Mouse (Mus musculus): ENCODE data around the gene B3galt5.

B3galt5 gene

DNA sequence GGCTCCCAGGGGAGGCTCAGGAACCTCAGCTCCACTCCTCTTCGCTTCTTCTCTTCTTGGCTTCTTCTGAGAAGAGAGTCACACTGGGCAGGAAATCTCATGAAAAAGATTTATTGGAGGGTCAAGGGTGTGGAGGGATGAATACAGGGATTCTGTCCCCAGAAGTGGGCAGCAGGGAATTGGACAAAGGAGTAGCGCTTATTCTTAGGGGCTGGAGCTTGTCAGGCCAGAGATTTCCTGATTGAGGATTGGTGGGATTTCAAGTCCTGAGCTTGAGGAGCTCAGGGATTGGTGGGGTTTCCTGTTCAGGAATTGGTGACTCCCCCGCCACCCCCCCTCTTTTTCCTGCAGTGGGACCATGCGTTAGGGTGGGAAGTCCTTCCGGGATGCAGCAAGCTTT, 113.2 kb downstream of the B3galt5 start:
- DNase-seq, result peak in 1 of 2 experiments; percentile 56

DNA sequence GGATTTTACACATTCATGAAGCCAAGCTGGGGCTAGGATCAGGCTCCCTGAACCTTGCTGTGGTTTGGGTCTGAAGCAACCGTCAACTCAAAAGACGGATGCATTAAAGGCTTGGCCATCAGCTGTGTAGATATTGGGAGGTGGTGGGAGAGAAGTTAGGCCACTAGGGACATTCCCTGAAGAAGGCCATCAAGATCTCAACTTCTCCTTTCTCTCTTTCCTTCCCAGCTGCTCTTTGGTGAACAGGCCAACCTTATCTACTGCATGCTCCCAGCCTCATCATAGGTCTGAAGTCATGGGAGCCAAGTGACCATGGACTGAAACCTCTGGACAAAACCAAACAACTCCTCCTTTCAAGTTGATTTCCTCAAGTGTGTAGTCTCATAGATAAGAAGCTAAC, 115.9 kb downstream of the B3galt5 start:
- DNase-seq, result no peak

DNA sequence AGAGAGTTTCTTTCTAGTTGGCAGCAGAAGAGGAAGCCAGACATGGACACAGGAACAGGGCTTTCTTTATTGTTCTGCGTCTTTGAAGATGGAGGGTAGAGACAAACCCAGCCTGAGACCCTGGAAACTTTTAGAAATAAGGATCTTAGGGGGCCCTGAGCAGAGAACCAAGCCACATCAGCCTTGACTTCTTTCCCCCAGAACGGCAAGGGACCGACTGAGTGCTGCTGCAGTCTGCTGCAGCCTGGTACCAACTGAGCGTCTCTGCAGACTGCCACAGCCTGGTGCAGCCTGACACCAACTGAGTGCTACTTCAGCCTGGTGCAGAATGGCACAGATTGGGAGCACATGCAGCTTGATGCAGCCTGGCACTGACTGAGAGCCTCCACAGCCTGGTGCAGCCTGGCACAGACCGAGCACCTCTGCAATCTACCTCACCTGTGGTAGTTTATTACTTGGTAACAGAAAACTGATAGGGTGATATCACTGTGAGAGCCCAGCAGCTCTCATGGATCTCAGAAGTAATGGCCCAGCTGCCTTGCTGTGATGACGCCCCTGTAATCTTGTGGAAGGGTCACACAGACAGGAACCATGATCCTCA, 117.8 kb downstream of the B3galt5 start:
- DNase-seq, result no peak

DNA sequence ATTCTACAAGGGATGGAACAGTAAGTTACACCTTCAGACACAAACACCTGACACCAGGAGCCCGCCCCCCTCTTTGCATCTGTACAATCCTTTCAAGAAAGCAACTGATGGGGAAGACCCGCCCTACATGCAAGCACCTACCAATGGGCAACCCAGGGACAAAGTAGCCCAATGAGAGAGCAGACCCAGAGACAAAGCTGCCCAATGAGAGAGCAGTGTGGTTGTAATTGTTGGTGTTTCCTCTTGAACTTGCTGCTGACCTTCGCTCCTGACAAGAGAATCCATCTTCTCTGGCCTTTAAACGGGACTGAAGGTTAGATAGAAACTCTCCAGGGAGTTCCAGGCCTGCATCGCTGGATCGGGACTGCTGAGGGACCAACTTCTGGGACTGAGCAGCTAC, 118.4 kb downstream of the B3galt5 start:
- peak; percentile 36 to 61 for DNase-seq

DNA sequence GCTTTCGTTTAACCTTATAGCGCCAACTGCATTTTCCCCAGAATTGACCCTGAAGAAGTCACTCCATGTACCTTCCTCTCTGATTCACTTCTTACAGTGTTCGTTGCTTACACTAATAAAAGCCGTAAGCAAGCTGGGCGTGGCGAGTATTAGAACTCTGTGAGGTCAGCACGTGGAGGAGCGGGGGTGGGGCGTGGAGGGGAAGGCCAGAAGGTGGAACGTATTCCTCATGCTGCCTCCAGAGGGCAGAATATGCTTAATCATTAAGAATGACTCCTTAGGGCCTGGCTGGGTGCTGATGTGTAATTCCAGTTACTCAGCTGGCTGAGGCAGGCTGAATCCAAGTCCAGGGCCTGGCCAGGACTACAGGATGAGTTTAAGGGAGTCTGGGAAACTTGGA, 122.3 kb downstream of the B3galt5 start:
- peak; percentile 77 to 86 for DNase-seq

DNA sequence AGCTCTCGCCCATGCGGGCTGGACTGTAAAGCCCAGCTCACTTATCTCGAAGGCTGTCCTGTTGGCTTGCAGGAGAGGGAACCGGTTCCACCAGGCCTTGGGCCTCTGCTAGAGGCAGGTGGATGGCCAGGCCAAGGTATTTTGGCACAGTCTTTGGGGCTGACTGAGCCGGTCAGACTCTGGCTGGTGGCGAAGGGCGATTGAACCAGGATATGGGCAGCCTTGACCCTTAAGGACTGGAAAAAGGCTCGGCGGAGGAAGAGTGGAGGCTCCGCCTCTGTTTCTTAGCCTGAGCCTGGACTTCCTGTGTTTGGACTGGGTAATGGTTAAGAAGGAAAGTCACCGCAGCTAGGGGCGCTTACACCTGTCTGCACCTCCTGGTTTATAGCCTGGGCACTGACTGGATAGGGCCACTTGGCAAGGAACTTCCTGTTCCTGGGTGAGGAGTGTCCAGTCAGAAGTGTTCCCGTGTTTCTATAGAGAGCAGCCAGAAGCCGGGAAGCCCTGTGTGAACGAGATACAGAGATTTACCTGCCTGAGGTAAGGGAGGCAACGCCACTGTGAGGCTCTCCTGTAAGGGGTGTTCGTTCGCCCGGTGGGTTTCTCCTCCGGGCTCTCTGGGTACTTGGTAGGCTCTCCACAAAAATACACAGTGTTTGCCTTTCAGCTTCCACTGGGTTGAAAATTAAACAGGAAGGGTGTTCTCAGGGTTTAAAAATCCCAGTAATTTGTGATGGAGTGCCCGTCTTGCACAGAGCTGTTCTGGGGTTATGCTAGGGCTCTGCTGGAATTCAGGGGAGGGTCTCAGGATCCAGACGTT, 125.9 kb downstream of the B3galt5 start:
- DNase-seq, result peak; percentile 62 to 80

DNA sequence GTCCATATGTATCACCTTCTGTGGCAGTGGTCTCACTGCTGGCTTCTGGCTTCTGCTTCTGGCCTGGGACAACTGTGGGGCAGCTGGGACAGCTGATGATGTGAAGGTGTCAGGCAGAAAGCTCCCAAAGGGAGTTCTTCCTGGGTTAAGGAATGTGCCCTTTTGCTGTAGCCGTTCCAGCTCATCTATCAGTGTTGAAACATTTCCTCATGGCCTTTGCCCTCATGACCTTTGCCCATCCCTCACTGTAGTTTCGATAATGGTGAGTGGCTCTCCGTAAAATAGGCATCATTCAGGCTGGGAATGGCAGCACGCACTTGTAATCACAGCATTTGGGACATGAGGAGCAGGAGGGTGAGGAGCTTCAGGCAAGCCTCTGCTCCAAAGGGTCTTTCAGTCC, 127.3 kb downstream of the B3galt5 start:
- DNase-seq, result peak; percentile 48 to 74

DNA sequence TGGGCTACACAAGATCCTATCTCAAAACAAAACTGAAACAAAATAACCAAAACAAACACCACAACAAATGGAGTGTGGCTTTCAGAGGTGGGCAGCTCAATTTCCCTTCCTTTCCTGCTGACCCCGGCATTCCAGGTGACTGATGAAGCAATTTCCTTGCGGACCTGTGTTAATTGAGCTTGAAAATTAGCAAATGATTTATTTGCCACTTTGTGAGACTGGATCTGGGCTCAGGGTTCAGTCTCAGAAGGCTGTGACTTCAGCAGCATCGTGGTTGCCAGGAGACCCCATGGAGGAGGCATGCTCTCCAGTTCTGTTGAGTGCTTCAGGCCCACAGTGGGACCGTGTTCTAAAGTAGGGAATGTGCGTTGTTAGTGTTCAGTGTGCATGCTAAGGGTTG, 127.7 kb downstream of the B3galt5 start:
- peak; percentile 71 to 79 for DNase-seq

DNA sequence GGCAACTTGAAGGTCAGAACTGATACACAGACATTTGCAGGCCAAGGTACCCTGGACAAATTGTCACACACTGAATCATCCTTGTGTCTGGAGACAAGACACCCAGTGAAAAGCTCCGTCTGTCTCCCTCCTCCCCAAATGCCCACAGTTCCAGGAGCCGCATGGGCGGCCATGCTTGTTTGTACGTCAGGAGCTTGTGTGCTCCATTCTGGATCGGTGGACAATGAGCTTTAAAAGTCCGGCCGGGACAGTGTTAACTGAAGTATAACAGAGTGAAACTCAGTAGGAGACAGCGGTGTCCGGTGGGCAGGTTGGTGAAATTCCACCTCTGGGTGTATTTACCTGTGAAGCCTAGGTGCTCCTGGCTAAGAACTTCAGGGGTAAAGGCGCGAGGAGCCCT, 129.3 kb downstream of the B3galt5 start:
- DNase-seq, result peak; percentile 28 to 60
